Mouse (Mus musculus) naive thymus-derived CD4-positive, alpha-beta T cell, adult 2 months (primary cell): Measurements from ENCODE around the gene Cd55.
A peak's percentile ranks its signal among the peaks of the same experiment; 100 is the strongest.
"Not testable (repeated sequence)": the region's sequence is repeated elsewhere in the genome, so short reads cannot be mapped to it uniquely, and the experiment has no call there.

Source experiments
- DNase-seq: peaks from one replicate; pipeline ENCODE4 v3.0.0-alpha.2; 2011; ENCODE audit warnings: low read depth

Cd55 gene

DNA sequence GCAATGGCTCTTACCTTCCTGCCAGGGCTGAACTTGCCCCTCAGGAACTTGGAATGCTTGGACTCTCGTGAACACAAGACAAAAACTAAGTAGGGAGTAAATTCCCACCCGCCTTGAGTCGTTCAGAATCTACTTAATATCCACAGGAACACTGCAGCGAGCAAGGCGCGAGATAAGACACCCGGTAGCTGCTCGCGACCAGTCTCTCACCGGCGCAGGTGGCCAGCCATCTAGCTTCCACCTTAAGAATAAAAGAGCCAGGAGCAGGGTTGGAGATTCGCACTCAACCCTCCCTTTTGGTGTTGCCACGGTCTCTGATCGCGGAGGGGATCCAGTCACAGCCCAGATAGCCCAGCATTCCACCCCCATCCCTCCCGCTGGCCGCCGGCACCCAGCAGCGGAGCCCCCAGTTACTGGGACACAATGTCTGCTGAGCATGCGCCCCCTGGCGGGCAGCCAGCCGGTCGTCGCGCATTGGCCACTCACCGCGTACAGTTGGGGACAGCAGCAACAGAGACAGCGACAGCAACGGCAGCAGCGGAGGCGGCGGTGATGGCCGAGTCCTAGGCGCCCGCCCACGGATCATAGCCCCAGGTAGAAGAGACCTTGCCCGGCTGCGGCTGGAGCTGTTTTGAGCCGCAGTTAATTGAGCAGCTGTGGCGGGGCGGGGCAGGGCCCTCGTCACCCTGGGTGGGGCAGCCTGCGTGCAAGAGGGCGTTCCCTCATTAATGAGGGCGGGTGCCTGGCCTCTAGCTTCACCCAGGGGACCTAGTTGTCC, at the start of gene Cd55:
TSS of gene Cd55 (minus strand) at position 661 of the 778 bp plus-strand sequence.
- DNase-seq: peak; percentile 93

DNA sequence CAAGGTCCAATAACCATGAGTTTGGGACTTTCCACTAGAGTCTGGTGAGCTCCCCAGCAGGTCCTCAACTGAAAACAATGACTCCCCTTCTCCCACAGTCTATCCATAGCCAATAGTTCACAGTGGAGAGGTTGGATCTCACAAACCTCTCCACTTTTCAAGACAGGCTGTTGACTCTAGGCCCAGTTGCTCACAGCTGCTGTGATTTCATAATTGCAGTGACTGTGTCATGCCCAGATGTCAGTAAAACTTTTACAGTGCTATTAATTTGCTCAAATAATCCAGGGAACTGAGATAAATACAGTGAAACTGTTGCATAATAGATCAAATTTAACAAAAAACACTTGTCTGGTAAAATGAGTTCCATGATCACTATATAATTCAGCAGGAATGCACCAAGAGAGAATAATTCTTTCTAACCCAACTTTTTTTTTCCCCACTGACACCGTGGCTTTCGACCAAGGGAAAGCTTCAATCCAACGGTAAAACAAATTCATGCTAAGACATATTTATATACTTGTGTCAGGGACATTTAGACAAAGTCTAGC, 49.4 kb upstream of the Cd55 start:
- no peak for DNase-seq

GRCm38 (mm10) chr1:130508957-130509350, 46.4 kb upstream of the Cd55 start:
- no peak for DNase-seq

- DNase-seq: peak; percentile 45
Observed at GRCm38 (mm10) chr1:130508030-130508956, 45.7 kb upstream of the Cd55 start.

DNA sequence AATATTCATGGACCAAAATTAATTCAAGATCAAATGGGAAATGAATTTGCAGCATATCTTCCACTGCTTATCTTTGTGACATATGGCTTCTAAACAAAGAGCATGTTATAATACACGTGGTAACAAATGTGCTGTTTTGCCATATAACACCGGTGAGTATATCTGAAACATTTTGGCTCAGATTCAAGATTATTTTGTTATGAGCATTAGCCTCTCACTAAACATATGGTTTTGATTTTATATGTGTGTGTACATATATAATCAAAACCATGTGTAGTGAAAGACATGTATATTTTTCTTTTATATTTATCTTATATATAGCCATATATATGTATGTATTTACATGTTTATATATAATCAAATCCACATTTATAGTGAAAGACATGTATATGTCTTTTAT, 44.9 kb upstream of the Cd55 start:
- DNase-seq: no peak

- DNase-seq: no peak
Observed at GRCm38 (mm10) chr1:130499962-130500361, 37.4 kb upstream of the Cd55 start.

DNA sequence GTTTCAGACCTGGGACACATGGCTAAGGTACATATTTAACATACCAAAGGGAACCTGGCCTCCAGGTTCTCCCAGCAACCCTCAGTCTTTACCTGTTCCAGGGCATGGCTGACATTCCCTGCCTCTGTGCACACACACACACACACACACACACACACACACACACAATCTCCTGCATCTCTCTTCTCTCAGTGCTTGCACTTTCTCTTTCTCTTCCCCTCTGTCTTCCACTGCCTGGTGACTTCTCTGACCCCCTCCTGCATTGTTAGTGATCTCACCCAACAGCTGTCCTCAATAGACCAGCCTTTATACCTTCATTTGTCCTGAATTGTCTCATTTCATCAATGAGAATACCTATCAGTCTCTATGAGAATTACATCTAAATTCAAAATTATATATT, 35.8 kb upstream of the Cd55 start:
- no peak for DNase-seq

GRCm38 (mm10) chr1:130486816-130487545, 24.4 kb upstream of the Cd55 start:
- DNase-seq: no peak

GRCm38 (mm10) chr1:130485828-130486620, 23.5 kb upstream of the Cd55 start:
- no peak for DNase-seq

DNA sequence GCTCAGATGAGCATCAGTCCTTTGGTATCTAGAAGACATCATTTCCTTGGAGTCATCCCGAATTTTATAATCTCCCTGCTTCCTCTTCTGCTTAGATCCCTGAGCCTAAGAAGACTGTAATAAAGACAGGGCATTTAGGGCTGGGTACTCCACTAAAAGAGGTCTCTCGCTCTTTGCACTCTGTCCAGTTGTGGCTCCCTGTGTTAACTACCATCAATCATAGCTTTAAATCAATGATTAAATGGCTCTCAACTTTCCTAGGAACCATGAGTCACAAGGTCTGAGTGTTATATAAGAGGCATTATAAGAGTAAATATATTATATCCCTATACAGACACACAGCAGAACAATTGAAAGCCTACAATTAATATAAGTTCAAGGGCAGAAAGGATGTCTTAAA, 22.8 kb upstream of the Cd55 start:
- DNase-seq: no peak

DNA sequence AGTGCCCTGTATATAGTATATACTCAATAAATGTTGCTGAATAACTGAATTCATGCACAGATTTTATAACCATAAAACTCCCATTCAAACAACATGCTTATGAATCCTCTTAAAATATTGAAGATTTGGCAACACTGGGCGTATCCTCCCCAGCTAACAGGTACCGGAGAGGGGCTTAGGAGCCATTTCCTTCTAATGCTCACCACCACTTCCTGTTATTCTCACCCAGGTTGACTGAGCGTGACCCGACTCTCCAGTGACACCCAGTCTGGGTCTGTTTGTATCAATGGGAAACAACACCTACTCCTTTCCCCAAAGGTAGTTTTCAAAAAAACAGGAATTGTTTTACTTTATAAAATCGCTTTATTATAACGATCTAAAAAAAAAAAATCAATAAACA, 12.4 kb upstream of the Cd55 start:
- peak; percentile 76 for DNase-seq

DNA sequence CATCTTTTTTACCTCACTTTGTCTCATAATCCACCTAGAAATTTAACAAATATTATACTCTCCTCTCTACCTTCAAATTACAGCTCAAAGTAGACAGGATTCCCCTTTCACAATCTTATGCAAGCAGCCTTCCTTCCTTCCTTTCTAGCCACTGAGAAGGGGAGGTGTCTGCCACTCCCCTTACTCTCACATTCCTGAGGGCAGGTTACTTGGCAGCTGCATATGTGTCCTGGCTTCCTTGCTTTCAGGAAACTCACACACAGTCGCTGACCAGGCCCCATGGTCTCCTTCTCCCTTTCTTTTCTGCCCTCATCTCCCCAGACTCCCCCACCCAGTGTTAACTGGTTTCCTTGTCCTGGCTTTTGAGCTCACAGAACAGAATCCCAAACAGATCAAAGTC, 11.7 kb upstream of the Cd55 start:
- peak; percentile 43 for DNase-seq

DNA sequence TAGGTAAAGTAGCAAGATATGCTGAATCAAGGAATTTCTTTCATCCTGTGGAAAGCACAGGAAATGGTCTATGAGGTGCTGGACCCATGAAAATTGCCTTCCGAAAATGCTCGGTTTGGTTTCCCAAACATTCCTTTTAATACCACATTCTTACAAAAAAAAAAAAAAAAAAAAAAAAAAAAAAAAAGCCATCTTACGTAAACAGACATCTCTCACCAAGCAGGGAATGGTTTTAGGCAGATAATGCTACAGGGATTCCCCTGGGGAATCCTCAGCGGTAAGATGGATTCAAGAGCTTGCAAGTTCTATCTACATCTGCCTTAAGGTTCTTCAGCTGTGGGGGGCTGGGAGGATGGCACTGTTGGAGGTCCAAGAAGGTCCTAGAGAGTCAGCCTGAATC, 7.5 kb upstream of the Cd55 start:
- DNase-seq: no peak

GRCm38 (mm10) chr1:130467453-130467852, 4.9 kb upstream of the Cd55 start:
- DNase-seq: no peak

DNA sequence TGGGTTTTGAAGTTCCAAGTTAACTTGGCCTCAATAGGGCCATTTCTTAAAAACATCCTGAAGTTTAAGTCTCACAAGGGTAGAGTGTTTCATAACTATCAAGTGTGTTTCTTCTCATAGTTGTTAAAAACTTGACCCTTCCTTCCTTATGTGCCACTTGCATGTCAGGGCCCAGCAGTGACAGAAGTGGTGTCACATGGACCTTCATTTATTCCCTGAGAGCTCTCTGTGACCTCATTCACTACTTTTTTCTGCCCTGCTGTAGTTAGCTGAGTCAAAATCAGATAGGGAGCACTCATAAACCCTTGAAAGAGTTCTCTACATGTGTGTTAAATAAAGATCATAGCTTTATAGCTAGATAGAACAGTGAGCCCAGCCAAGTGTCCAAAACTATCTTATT, 1.6 kb upstream of the Cd55 start:
- DNase-seq: no peak

DNA sequence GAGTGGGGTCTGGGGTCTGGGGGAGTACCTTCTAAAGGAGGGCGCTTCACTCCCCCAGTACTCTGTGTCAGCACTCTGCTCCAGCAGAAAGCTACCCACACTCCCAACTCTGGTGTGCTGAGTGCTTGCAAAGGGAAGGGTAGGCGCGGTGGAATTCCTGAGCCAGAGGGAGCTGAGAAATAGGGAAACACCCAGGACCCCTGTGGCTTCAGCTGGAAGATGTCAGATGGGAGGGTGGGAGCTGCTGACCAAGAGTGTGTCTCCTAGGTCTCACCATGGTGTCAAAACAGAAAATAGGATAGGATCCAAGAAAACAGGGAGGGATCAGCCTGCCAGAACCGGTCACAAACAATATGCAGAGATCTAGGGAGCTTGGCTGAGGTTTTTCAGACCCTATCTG, 323 bp upstream of the Cd55 start:
- peak; percentile 22 for DNase-seq

DNA sequence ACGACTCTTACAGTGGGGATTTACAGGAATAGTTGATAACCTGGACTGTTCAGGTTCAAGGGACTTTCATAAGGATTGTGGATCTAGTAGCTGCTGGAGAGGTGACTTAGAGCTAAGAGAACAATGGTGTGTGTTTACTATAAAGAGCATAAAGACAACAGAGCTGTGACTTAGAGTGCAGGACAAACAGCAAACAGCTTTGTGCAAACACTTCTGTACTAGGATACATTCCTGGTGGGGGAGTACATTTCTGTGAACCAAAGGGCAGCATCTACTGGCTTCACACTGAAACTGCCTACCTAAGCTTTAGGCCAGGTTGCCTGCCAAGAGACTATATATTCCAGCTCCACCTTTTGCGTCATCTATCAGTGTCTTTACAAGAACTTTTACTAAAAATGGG, 7.4 kb downstream of the Cd55 start:
- DNase-seq: no peak

- DNase-seq: not testable (repeated sequence)
Observed at GRCm38 (mm10) chr1:130442930-130443329, 19.6 kb downstream of the Cd55 start.

DNA sequence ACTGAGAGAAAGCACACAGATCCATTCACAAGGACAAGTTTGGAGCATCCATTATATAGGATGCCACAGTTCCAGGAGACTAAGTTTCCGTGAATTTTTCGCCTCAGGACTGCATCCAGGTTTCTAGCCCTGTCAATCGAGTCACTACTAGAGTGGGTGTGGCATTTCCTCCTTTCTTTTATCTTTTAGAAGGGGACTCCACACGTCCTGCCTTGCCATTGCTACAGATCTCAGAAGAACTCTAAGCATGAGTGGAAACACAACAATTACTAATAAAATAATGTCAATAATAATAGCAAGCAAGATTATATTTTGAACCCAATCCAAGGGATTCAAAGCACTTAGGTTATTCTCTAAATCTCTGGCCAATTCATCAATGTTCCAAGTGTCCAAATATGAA, 31.6 kb downstream of the Cd55 start:
- DNase-seq: no peak

DNA sequence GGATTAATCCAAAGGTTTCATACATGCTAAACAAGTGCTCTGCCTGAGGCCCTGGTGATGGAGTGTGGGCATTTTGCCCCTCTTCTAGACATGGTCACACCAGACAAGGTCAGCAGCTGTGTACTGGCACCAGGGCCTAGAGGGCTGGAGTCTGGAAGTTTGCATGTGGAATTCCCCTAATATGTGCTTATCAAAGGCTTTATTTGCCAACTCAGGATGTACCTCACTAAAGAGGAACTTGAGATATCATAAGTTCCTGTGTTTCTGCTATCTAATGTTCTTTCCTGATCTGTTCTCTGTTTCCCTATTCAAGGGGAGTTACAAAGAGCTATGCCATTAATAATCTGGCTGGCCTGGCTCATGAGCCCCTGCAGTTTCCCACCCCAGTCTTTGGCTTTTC, 33.9 kb downstream of the Cd55 start:
- DNase-seq: not testable (repeated sequence)

DNA sequence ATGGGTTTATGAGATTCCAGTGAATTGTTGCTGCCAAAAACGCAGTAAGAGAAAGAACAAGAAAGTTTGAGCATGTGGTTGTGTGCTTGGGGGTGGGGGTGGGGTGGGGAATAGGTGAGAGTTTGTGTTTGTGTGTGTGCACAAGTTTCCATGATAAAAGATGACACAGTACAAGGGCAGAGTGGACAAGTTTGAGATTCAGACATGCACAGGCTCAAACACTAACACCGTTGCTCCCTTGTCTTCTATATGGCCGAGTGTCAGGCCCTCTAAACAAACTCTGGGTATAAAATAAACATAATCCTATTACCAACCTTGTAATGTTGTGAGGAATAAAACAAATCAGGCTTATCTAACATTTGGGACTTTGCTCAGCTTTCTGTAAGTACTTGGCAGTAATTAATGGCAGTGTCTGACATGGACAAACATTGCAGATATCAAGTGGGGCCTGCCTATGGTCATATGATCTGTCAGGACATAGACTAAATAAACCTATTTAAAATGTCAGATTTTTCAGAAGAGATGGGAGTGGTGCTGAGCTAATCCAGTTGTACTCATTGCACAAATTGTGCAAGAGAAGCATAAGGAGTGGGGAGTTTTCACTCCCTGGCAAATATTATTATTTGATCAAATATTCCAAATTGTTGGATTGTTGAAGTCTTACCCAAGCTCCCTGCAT, 35.2 kb downstream of the Cd55 start:
- DNase-seq: not testable (repeated sequence)
